Mouse (Mus musculus) ZHBTc4 (cell line): ENCODE data around the gene Spint1.
A peak's percentile ranks its signal among the peaks of the same experiment; 100 is the strongest.

ENCODE experiments used
- DNase-seq: peaks from one replicate; pipeline ENCODE4 v3.0.0-alpha.2; 2011; ENCODE audit warnings: low read depth, low spot score

Spint1 gene

GRCm38 (mm10) chr2:119293311-119293710 lies 56.1 kb downstream of the Spint1 start:
- DNase-seq, result no peak

DNA sequence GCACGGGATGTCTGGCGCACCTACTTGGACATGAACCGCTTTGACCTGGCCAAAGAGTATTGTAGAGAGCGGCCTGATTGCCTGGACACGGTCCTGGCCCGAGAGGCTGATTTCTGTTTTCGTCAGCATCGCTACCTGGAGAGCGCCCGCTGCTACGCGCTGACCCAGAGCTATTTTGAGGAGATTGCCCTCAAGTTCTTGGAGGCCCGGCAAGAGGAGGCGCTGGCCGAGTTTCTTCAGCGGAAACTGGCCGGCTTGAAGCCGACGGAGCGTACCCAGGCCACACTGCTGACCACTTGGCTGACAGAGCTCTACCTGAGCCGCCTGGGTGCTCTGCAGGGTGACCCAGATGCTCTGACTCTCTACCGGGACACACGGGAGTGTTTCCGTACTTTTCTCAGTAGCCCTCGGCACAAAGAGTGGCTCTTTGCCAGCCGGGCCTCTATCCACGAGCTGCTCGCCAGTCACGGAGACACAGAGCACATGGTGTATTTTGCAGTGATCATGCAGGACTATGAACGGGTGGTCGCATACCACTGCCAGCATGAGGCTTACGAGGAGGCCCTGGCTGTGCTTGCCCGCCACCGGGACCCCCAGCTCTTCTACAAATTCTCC lies 56.7 kb downstream of the Spint1 start:
- no peak for DNase-seq

DNA sequence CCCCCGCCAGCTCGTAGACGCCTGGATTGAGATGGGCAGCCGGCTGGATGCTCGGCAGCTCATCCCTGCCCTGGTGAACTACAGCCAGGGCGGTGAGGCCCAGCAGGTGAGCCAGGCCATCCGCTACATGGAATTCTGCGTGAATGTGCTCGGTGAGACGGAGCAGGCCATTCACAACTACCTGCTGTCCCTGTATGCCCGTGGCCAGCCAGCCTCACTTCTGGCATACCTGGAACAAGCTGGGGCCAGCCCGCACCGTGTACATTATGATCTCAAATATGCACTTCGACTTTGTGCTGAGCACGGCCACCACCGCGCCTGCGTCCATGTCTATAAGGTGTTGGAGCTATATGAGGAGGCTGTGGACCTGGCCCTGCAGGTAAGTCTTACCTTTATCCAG lies 57.2 kb downstream of the Spint1 start:
- no peak for DNase-seq

DNA sequence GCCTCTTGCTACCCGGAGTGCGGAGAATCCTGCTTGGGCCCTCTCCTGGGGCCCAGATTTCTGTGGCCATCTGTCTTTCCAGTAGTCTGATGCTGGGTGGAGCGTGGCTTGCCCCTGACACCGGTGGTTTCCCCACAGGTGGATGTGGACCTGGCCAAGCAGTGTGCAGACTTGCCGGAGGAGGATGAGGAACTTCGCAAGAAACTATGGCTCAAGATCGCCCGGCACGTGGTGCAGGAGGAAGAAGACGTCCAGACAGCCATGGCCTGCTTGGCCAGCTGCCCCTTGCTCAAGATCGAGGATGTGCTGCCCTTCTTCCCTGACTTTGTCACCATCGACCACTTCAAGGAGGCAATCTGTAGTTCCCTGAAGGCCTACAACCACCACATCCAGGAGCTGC lies 59.6 kb downstream of the Spint1 start:
- DNase-seq, result no peak

GRCm38 (mm10) chr2:119297506-119297905 lies 60.3 kb downstream of the Spint1 start:
- DNase-seq, result no peak

- peak; percentile 76 for DNase-seq
These were observed 61.2 kb downstream of the Spint1 start for GRCm38 (mm10) chr2:119298330-119298729.

DNA sequence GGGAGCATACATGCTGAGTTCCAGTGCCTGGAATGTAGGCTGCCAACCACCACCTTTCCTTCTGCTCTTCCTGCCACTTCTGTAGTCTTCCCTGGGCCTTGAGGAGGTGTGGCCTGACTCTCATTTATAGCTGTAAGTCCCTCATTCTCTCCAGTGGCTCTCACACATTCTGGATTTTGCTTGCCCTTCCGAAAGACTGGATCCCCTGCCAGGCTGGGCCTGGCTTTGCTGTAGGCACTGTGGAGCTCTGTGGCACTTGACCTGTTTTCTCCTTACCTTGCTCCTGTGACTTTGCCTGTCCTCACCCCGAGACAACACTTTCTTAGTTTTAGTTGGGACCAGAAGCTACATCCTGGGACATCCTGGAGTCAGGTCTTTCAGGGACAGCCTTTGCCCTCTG lies 61.7 kb downstream of the Spint1 start:
- no peak for DNase-seq
